ENCODE assay signal across 9 mouse cellular contexts in the genomic region with DNA sequence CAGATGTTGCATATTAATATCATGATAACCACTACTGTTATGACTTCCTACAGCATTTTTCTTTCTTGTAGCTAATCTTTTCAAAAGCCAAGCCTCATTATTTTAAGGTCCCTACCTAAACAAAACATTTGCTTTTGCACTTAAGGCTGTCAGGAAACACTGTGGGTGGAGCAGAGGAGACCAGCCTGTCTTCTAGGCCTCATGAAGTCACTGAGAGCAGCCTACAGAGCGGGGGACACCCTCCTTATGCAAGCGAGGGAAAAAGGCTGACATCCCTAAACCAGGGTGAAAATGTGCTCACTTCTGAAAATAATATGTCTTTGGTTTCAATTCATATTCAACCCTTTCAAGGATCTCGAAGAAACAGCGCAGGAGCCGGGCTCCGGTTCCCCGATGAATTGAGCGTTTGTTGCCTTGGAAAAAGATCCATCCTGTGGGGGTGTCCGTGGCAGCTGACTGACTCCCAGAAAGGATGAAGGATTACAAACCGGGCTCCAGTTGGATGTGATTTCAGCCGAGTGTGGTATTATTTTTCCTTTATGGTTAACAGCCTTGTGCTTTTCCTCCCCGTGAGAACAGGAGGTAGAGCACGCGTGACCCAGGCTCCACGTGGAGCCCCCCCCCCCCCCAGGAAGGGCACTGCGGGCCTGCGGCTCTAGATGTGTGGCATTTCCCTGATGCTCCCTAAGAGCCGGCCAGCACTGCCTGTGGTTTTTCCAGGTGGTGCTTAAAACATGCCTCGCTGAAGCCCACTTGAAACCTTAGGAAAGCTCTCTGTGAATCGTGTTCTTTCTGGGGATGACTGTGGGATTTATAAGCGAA.
DNase-seq lines count a peak whose midpoint lies in the region; ATAC-seq lines count a peak whose summit lies in the region.
"Had no signal": no experiment of that assay in that cellular context is flagged by ENCODE, and none has a peak within 500 bp of the region (broad histone marks: within the 10 kb centered on the region; RNA-seq: fewer than 3 reads in every experiment).

No protein-coding gene starts in this region.

- H3K4me1 ChIP-seq in hindbrain, embryonic 10.5 days (replicated peaks) = peaks cover 18% of the 10 kb centered on the region
- peaks cover 17% of the 10 kb centered on the region for H3K4me1 ChIP-seq in hindbrain, embryonic 13.5 days (replicated peaks)
- peaks cover 7% of the 10 kb centered on the region; the same call in 1 of the 2 replicates for H3K4me1 ChIP-seq in stomach, embryonic 16.5 days (ENCODE audit: control insufficient read depth, insufficient read depth, low read length)

- H3K4me2 ChIP-seq in hindbrain, embryonic 13.5 days = no peak overlapping the region
- peak overlapping the region; percentile 24 for H3K4me2 ChIP-seq in stomach, embryonic 16.5 days (ENCODE audit: low read depth, low read length)

- WGBS in hindbrain, embryonic 10.5 days = 78% methylated on average over 21 of the region's 21 CpGs
- 75% methylated on average over 21 of the region's 21 CpGs for WGBS in hindbrain, embryonic 13.5 days
- WGBS in stomach, embryonic 16.5 days = 38% methylated on average over 21 of the region's 21 CpGs

- DNase-seq in hindbrain, embryonic 10.5 days (ENCODE audit: low spot score) = no peak
- peak; percentile 35 for DNase-seq in right cerebral cortex, adult 18-20 months
- DNase-seq in right cerebral cortex, postnatal 4 days = no peak
- DNase-seq in layer of hippocampus, adult 8-10 months (ENCODE audit: low spot score in 2 of 2) = peak; percentile 32 to 41
- no peak for DNase-seq in ovary, postnatal 14 days (ENCODE audit: low spot score)
- no peak for DNase-seq in spleen, postnatal 14 days (ENCODE audit: low spot score in 2 of 2)
- DNase-seq: adrenal gland, postnatal 25 days had no signal

- H3K9ac ChIP-seq in hindbrain, embryonic 13.5 days = no peak overlapping the region
- H3K9ac ChIP-seq in stomach, embryonic 16.5 days (ENCODE audit: low read length) = no peak overlapping the region; the same call in 1 of the 2 replicates

- H3K27me3 ChIP-seq in hindbrain, embryonic 10.5 days (ENCODE audit: insufficient read depth, poor library complexity, severe bottlenecking) = no peaks in the 10 kb centered on the region
- H3K27me3 ChIP-seq in hindbrain, embryonic 13.5 days = no peaks in the 10 kb centered on the region
- H3K27me3 ChIP-seq in stomach, embryonic 16.5 days (ENCODE audit: control insufficient read depth, insufficient read depth, low read length) = no peaks in the 10 kb centered on the region

- H3K9me3 ChIP-seq in hindbrain, embryonic 10.5 days = no peaks in the 10 kb centered on the region
- H3K9me3 ChIP-seq in hindbrain, embryonic 13.5 days = no peaks in the 10 kb centered on the region
- no peaks in the 10 kb centered on the region for H3K9me3 ChIP-seq in stomach, embryonic 16.5 days (replicated peaks; ENCODE audit: control insufficient read depth, low read length)

- H3K36me3 ChIP-seq in hindbrain, embryonic 10.5 days = no peaks in the 10 kb centered on the region
- no peaks in the 10 kb centered on the region for H3K36me3 ChIP-seq in hindbrain, embryonic 13.5 days
- H3K36me3 ChIP-seq in stomach, embryonic 16.5 days (ENCODE audit: control insufficient read depth, insufficient read depth, low read length) = no peaks in the 10 kb centered on the region

- no peak for ATAC-seq in hindbrain, embryonic 13.5 days (ENCODE audit: low FRiP score)
- peak; percentile 60; the same call in 1 of the 2 replicates for ATAC-seq in stomach, embryonic 16.5 days (ENCODE audit: insufficient read depth, low FRiP score)

- H3K4me3 ChIP-seq in hindbrain, embryonic 10.5 days = no peak overlapping the region
- H3K4me3 ChIP-seq in hindbrain, embryonic 13.5 days = no peak overlapping the region
- no peak overlapping the region for H3K4me3 ChIP-seq in stomach, embryonic 16.5 days (replicated peaks; ENCODE audit: low read length)

- 0 out of 2 replicates have a peak overlapping the region, but pooled peaks have one; percentile 23 for H3K27ac ChIP-seq in hindbrain, embryonic 10.5 days
- H3K27ac ChIP-seq in hindbrain, embryonic 13.5 days = no peak overlapping the region; the same call in 1 of the 2 replicates
- peak overlapping the region; percentile 81 for H3K27ac ChIP-seq in stomach, embryonic 16.5 days (ENCODE audit: low read length)

Comparison
In these comparisons a context has a peak if more than half of its experiments do, and no peak if none do; other contexts are left out.
1. DNase-seq: peak in right cerebral cortex, adult 18-20 months (single experiment) and layer of hippocampus, adult 8-10 months (2 of 2); none in hindbrain, embryonic 10.5 days (single experiment), right cerebral cortex, postnatal 4 days (single experiment), ovary, postnatal 14 days (single experiment) and spleen, postnatal 14 days (0 of 2).